Mouse (Mus musculus) liver, adult (tissue): ENCODE results near the gene Gm47791.

Experiments used
- GATA4 ChIP-seq: IDR thresholded peaks from 2 replicates; pipeline ENCODE4 v1.6.1; 2014; ENCODE audit warnings: mild to moderate bottlenecking, low read length; ENCODE audit not compliant: insufficient replicate concordance

Gene Gm47791

DNA sequence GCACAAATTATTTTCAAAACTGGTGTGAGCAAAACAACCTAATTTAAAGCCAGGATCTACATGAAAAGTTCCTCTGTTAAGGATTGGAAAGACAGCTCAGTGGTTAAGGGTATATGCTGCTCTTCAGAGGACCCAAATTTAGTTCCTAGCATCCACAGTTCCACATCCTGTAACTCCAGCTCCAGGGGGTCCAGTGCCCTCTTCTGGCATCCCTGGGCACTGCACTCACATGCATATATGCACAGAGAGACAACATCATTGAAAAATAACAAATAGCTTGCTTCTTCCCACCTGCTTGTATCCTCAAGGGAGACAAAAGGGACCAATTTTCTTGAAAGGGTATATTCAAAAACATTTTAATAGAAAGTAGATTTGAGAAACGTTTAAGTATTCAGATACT is 8.8 kb downstream of the Gm47791 start:
- no peak for TF ChIP-seq GATA4

DNA sequence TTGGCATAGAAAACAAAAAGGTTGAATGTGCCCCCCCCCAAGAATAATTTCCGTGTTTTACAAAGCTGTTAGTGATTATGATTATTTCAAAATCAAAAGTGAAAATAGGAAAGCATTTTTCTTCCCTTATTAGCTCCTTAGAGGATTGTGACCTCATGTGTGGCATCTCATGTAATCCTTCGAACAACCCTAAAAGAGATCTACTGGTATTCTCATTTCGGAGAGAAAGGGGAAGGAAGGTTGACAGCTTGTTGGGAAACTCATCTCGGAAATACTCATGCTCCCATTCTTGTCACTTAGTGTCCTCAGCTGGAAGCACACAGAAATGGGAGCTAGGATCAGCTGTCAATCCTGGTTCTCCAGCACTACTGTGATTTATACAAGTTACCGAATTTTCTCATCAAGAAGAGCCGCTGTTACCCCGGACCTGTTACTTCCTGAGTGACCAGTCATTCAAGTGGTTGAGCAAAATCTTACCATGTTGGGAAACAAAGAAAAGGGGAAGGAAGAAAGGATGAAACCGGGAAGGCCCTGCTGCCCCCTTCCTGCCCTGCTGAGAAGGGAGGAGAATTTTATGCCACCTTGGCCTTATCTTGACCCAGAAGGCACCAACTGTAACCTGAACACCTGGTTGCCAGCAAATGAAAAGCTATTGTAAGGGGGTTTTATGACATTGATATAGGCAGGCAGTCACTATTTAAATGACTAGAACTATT is 9.4 kb downstream of the Gm47791 start:
- no peak for TF ChIP-seq GATA4

DNA sequence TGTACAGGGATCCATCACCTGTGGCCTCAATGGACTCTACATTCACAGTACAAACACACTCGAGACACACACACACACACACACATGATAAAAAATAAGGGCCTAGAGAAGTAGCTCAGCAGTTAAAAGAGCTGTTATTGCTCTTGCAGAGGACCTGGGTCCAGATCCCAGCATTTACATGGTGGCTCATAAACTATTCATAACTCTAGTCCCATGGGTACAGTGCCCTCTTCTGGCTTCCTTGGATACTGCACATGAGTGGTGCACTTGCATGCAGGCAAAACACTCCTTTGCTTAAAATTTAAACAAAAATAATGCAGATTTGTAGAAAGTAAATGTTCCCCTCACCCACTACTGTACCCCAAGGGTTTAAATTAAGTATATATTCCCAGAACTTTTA is 11.5 kb downstream of the Gm47791 start:
- no peak for TF ChIP-seq GATA4

DNA sequence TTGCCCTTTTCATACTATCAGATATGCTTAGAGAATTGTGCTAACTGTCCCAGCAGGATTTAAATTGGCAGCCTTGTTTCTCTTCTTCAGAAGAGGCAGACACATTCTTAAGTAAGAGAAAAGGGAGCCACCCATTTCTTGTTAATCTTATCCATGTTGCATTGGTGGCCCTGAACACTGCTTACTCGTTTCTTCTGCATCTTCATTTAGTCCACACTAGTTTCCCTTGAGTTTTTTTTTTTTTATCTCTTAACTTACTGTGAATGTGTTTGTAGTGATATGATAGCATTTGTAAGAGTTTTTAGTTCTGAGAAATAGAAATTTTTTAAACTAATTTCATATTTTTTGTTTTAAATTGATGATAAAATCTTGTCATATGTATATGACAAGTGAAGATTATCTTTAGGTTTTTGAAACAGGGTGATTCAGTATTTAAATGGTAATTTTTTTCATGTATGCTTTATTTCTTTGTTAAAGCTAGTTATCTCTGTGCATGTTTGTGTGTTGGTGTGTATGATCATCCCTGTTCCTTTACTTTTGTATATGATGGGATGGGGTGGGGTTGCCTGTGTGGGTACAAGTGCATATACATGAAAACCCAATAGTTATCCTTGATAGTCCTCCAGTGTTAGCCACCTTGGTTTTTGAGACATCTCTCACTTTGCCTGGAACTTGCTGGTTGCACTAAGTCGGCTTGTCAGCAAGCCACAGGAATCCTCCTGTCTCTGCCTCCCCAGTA is 23.2 kb downstream of the Gm47791 start:
- no peak for TF ChIP-seq GATA4

DNA sequence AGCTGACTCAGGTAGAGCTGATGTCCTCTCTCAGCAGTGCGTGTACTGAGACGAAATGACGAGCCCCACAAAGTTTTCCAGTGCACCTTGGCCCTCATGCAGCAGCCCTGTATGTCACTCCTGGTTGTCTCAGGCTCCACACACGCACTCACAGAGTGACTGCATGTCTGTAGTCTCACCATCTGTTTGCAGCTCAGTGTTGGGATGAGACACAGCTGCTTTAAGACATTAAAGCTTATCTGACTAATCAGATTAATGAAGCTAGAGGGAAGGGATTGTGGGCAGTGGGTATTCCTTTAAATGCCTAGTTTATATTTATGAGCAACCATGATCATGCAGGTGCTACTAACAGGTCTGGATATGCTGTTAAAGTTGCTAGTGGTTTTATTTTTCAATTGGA is 24.6 kb downstream of the Gm47791 start:
- no peak for TF ChIP-seq GATA4

DNA sequence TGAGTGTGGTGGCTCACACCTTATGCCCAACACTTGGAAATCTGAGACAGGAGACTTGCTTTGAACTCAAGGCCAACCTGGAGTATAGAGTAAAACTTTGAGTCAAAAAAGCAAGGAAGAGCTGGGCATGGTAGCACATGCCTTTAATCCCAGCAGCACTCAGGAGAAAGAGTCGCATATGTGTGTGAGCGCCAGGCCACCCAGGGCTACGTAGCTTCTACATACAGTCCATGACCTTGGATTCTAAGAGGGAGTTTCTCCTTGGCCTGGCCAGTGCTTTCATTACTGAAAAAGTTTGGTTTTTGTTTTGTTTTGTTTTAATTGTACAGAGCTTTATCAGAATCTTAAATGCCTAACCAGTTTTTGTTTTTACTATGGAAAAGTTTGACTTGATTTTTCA is 27.1 kb downstream of the Gm47791 start:
- TF ChIP-seq GATA4: no peak

DNA sequence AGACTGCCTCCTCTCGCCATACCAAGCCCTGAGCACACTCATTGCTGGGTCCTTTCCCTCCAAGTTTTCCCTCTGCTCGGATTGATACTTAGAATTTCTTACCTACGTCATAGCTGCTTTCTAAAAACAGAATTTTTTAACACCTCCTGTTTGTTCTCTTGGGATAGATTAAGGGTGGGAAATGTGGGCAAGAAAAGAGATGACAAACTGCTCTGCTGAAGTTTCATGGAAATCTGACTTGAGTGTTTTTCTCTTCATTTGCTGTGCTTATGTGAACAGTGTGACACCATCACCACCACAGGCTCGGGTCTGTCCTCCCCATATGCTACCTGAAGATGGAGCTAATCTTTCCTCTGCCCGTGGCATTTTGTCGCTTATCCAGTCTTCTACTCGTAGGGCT is 29.5 kb downstream of the Gm47791 start:
- TF ChIP-seq GATA4: no peak

DNA sequence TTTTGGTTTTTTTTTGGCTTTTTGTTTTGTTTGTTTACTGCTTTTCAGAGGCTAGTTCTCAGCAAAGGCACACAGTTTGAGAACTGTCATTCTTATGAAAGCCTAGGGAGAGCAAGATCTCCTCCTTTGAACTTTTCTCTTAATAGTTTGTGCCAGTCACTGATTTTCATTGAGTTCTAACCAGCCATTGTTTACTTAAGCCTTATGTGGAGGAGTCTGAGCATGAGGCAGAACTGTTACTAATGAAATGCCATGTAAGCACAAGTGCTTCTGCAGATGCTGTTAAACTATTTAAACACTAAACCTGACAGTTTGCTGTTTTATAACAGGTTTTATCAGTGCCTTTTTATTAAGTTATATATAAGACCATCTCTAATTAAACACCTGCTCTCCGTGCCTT is 33.0 kb downstream of the Gm47791 start:
- no peak for TF ChIP-seq GATA4

DNA sequence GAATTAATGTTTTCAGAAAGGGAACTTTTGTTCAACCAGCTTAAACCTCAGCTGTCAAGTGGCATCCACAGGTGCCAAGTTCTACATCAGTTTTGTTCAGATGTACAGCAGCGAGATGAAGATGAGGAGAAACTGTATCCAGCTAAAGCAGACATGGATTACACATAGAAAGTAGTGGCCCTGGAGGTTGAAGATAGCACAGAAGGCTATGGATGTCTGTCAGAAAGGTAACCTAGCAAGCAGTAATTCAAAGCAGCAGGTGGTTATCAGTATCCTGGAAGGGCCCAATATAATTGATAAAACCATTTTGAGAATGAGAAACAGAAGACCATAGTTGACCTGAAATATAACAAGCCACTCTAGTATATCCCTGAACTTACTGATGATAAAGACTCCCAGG is 37.7 kb downstream of the Gm47791 start:
- TF ChIP-seq GATA4: no peak

DNA sequence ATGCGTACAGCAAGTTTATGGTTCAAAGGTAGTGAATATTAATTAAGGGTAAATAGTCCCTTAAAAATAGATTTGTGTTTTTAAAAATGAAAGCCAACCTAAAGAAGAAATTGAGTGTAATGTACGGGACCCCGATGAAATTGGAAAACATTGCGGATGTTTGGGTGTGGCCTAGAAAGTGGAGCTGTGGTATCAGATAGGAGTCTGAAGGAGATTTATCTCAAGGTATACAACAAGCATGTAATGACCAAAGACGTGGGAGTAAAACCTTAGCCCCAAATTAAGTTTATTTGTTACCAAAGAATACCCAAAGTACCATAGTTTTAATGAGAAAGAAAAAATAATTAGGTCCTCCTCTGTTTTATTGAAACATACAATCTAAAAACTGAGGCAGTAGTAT is 44.6 kb downstream of the Gm47791 start:
- no peak for TF ChIP-seq GATA4

DNA sequence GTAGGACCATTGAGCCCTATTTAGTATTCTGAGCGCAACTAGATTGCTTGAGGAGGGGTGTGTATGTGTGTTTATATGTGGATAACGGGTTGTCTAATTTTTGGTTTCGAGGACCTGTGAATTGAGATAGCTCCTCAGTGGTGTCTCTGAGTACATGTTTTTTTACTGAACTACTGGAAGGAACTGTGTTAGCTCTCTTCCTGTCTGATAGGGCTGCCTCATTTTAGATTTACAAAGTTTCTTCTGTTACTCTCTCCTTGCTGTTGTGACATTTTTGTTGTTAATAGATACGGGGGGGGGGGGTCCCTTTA is 45.2 kb downstream of the Gm47791 start:
- no peak for TF ChIP-seq GATA4

DNA sequence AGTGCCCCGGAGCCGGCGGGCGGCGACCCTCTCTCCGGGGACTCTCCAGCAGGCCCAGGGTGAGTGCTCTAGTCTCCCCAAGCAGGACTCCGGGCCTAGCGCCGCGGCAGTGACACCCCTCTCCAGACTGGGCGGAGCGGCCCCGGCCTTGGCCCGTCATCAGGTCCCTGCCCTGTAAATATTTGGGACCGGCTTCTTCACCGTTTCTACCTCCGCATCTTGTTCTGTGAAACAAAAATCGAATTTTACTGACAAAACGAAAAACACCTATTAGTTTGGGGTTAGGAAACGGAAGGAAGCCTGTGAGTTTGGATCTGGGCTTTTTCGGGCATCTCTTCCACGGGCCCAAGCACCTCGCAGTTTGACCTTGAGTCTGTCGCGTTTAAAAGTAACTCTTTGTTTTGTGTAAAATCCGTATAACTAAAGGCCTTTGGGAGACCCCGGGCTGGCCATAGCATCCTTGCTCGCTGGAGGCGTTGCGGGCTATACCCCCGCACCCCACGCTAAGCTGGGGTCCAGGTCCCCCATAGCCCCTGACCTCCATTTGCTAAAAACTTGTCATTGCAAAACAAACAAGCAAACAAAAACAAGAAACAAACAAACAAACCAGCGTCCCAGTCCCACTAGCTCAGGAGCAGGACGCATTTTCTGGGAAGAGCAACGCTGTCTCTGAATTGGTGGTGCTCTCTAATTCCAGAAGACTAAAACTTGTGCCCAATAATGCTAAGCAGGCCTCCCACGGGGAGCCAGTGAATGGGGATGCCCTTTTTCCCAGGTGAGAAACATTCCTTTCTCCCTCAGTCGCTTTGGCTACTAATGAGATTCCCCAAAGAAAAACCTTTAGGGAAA is 45.8 kb downstream of the Gm47791 start:
- TF ChIP-seq GATA4: no peak

DNA sequence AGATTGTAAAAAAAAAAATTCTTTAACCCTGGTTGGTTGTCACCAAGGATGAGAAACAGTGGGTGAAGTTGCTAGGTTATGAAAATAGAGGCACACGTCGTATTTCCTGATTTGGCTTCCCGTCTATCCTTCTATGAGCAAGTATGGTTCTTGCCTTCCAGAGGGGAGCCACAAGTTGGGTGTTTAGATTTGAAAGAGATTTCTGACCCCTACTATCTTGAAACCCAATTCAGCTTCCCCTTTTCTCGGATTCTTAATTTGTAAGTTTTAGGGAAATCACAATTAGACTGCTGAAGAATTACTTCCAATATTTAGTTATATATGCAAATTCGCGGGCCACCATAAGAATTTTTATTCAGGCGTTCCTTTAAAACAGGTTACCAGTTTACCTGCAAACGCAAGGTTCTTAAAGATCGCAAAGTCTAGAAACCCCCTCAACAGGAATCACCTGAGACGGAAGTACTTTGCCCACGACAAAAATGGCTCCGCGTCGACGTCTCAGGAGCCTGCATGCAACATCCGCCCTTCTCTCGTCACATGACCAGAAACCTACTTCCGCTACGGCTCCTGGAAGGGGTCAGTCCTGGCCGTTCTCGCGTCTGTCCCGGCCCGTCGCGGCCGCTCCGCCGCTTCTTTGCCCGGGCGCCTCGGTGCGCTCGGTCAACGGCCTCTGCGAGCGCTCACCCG is 46.6 kb downstream of the Gm47791 start, which contains the start of gene Mff:
TSS of gene Mff (plus strand) at position 552 of the 687 bp plus-strand sequence.
- no peak for TF ChIP-seq GATA4
